Mouse (Mus musculus): ENCODE data around the gene Ntn3.

DNA sequence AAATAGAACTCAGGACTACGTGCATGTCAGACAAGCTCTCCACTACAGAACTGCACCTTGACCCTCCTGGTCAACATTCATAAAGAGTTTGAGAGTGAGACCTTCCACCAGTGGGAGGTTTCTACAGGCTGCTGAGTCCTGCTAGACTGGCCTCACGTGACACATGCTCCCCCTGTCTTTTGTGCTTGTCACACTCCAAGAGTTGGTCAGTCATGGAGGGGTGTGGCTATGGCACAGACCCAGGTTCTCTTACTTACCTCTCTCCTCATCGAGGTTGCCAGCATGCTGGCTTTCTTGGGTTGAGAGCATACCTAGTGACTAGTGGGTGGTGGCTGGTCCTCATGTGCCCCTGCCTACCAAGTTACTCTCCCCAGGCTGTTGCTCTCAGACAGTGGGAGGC lies 54.9 kb downstream of the Ntn3 start:
- TF ChIP-seq MAFK (IDR thresholded peaks at IDR 0.05; ENCODE audit: insufficient read depth, low read depth, low read length) (no peak), ZNF384 (IDR thresholded peaks at IDR 0.05; ENCODE audit: low read depth, low read length) (no peak), HCFC1 (IDR thresholded peaks at IDR 0.05; ENCODE audit: borderline replicate concordance, insufficient read depth, low read length) (no peak), CHD2 (IDR thresholded peaks at IDR 0.05; ENCODE audit: low read depth, low read length) (no peak), ZC3H11A (IDR thresholded peaks at IDR 0.05; ENCODE audit: borderline replicate concordance, low read depth, low read length) (no peak)
